Mouse (Mus musculus) liver, adult 2 months (tissue): ENCODE results near the gene Hspbap1.

Source experiments
- CTCF ChIP-seq: fragments of 200-500 bp; IDR thresholded peaks from 2 replicates; pipeline ENCODE4 v1.5.1; 2011; ENCODE audit warnings: low read depth, low read length, control low read depth
- POLR2A ChIP-seq: fragments of 200-500 bp; IDR thresholded peaks from 2 replicates; pipeline ENCODE4 v1.6.1; 2011; ENCODE audit warnings: low read length, control low read depth; ENCODE audit not compliant: insufficient read depth; ENCODE audit errors: extremely low read depth

GRCm38 (mm10) chr16:35869656-35870055, 99.5 kb downstream of the Hspbap1 start:
- TF ChIP-seq CTCF (no peak), POLR2A (no peak)
